Mouse (Mus musculus): Measurements from ENCODE around the gene Gm20518. TPM values are rescaled to one million over a fixed set of nuclear protein-coding genes. Genes with fewer than 3 reads are reported as not detected.
A peak's percentile ranks its signal among the peaks of the same experiment; 100 is the strongest.

Gm20518 gene
- polyA plus RNA-seq, 1 experiment from 2014 or later = 0.15 TPM

DNA sequence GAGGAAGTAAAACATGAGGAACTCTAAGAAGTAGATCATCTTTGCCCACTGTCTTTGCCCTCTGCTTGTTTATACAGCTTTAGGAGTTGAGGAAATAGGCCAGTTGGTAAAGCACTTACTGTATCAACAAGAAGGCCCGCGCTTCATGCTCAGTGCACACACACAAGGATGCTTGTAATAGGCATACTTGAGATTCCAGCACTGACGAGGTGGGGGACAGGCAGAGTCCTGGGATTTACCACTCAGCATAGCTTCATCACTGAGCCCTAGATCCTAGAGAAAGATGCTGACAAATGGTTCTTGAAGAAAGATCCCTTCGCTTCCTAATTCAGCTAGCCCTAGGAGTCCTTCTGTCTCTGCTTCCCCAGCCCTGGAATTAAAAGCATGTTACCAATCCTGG lies 78.3 kb downstream of the Gm20518 start:
- Histone ChIP-seq H3K4me1 (replicated peaks; ENCODE audit: control insufficient read depth, insufficient read depth, low read length) (no peaks in the 10 kb centered on the region; the same call in 1 of the 2 replicates), H3K9ac (ENCODE audit: low read depth, low read length) (no peak overlapping the region), H3K36me3 (ENCODE audit: control insufficient read depth, insufficient read depth, low read length) (no peaks in the 10 kb centered on the region), H3K27me3 (ENCODE audit: control insufficient read depth, insufficient read depth, low read length) (peaks cover 23% of the 10 kb centered on the region), H3K9me3 (ENCODE audit: control insufficient read depth, low read length) (no peaks in the 10 kb centered on the region), H3K4me2 (replicated peaks; ENCODE audit: low read depth, low read length) (no peak overlapping the region), H3K4me3 (ENCODE audit: low read depth, low read length) (no peak overlapping the region), H3K27ac (ENCODE audit: low read depth, low read length) (no peak overlapping the region)
- ATAC-seq (ENCODE audit: low FRiP score) (no peak), DNase-seq (ENCODE audit: low spot score) (no peak)
- 57% methylated on average over 4 of the region's 4 CpGs for WGBS

DNA sequence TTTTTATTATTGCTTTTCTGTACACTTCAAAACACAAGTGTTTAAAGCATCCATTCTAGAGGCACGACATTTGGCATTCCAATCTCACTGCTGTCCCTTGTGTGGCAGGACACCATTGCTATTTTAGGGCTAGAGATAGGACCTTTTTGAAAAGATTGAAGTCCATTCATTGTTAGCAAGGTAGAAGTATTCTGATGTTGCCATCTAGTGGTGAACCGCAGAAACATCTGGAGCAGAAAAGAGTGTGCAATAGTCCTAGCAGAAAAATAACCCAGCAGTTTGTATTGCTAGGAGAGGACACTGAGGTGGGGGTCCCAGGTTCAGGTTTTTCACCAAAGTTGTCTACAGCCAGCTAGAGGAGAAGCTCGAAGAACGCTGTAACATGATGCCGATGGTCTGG lies 79.4 kb downstream of the Gm20518 start:
- no peak overlapping the region for H3K4me2 ChIP-seq (replicated peaks; ENCODE audit: low read depth, low read length)
- DNase-seq (ENCODE audit: low spot score) = peak; percentile 65
- no peak overlapping the region for H3K4me3 ChIP-seq (ENCODE audit: low read depth, low read length)
- no peak overlapping the region for H3K27ac ChIP-seq (ENCODE audit: low read depth, low read length)
- peaks cover 4% of the 10 kb centered on the region for H3K4me1 ChIP-seq (replicated peaks; ENCODE audit: control insufficient read depth, insufficient read depth, low read length)
- H3K9me3 ChIP-seq (ENCODE audit: control insufficient read depth, low read length) = no peaks in the 10 kb centered on the region
- H3K36me3 ChIP-seq (ENCODE audit: control insufficient read depth, insufficient read depth, low read length) = no peaks in the 10 kb centered on the region
- H3K9ac ChIP-seq (ENCODE audit: low read depth, low read length) = no peak overlapping the region
- H3K27me3 ChIP-seq (ENCODE audit: control insufficient read depth, insufficient read depth, low read length) = peaks cover 29% of the 10 kb centered on the region
- 5% methylated on average over 5 of the region's 5 CpGs for WGBS
- no peak for ATAC-seq (ENCODE audit: low FRiP score)

DNA sequence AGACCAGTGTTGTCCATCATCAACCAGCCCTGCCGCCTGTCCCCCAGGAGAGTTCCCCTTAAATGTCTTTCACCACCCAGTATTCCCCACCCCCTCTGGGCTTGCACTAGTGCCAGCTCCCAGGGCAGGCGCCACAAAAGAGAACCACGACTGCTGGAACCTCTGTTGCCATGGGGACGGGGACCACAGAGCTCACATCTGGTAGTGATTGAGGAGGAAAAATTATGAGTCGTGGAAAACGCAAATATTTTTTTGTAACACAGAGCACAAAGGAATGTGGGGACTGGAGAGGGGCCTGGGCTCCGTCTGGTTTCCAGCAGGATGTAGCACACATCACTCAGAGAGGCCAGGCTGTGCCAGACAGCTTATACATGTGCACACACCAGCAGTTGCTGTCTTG lies 81.8 kb downstream of the Gm20518 start:
- no peak overlapping the region for H3K4me2 ChIP-seq (replicated peaks; ENCODE audit: low read depth, low read length)
- H3K4me1 ChIP-seq (replicated peaks; ENCODE audit: control insufficient read depth, insufficient read depth, low read length) = peaks cover 10% of the 10 kb centered on the region
- no peaks in the 10 kb centered on the region for H3K36me3 ChIP-seq (ENCODE audit: control insufficient read depth, insufficient read depth, low read length)
- peak; percentile 57 for DNase-seq (ENCODE audit: low spot score)
- H3K27me3 ChIP-seq (ENCODE audit: control insufficient read depth, insufficient read depth, low read length) = peaks cover 40% of the 10 kb centered on the region
- H3K9ac ChIP-seq (ENCODE audit: low read depth, low read length) = no peak overlapping the region
- H3K4me3 ChIP-seq (ENCODE audit: low read depth, low read length) = no peak overlapping the region
- 0 out of 2 replicates have a peak overlapping the region, but pooled peaks have one; percentile 10 for H3K27ac ChIP-seq (ENCODE audit: low read depth, low read length)
- H3K9me3 ChIP-seq (ENCODE audit: control insufficient read depth, low read length) = no peaks in the 10 kb centered on the region
- WGBS = 22% methylated on average over 7 of the region's 7 CpGs
- ATAC-seq (ENCODE audit: low FRiP score) = no peak

DNA sequence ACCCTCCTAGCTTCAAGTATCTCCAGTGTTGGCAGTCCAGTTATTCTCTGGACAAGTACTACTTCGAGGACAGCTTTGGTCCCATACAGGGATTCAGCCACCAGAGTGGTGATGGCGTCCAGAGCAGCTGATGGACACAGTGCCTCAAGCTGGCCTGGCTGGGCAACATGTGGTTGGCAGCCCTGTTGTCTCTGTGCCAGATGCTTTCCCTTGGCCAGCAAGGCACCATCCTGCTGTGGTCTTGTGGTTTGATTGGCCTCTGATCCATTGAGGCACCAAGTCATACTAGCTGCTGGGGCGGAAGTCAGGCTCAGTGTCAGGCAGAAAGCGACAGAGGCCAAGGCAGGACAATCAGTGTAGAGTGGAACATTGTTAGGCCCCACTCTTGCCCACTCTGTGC lies 82.3 kb downstream of the Gm20518 start:
- DNase-seq (ENCODE audit: low spot score) (no peak), ATAC-seq (ENCODE audit: low FRiP score) (no peak)
- H3K27me3 ChIP-seq (ENCODE audit: control insufficient read depth, insufficient read depth, low read length) = peaks cover 44% of the 10 kb centered on the region
- no peaks in the 10 kb centered on the region for H3K9me3 ChIP-seq (ENCODE audit: control insufficient read depth, low read length)
- H3K9ac ChIP-seq (ENCODE audit: low read depth, low read length) = no peak overlapping the region
- no peak overlapping the region for H3K27ac ChIP-seq (ENCODE audit: low read depth, low read length)
- 69% methylated on average over 4 of the region's 4 CpGs for WGBS
- H3K36me3 ChIP-seq (ENCODE audit: control insufficient read depth, insufficient read depth, low read length) = no peaks in the 10 kb centered on the region
- H3K4me1 ChIP-seq (replicated peaks; ENCODE audit: control insufficient read depth, insufficient read depth, low read length) = peaks cover 12% of the 10 kb centered on the region
- H3K4me2 ChIP-seq (replicated peaks; ENCODE audit: low read depth, low read length) = no peak overlapping the region
- H3K4me3 ChIP-seq (ENCODE audit: low read depth, low read length) = no peak overlapping the region

DNA sequence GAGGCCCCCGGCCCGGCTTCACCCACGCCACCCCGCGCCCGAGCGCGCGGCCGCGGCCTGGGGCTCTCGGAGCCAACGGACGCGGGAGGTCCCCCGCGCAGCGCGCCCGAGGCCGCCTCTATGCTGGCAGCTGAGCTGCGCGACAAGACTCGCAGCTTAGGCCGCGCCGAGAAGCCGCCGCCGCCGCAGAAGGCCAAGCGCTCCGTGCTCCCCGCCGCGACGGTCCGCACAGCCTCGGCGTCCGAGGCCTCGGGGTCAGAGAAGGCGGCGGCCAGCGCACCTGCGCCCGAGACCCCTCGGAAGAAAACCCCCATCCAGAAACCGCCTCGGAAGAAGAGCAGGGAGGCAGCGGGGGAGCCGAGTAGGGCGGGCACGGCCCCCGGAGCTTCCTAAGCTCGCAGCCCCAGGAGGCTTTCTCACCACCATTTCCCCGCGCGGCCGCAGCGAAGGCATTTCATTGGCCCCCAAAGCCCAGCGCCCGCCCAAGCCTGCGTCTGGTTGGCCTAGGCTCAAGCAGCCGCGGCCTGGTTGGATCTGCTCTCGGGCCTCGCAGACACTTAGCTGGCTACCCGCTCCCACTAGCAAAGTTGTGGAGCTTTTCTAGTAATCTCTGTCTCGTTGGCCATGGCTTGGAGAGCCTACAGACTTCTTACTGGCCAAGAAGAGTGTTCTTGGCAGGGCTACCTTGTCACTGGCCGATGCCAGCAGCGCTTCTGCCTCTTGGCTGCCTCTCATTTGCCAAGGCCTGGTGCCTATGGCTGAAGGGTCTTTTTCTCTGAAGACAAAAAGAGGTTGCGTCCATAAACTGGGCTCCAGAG lies 84.1 kb downstream of the Gm20518 start:
- Histone ChIP-seq H3K36me3 (ENCODE audit: control insufficient read depth, insufficient read depth, low read length) (no peaks in the 10 kb centered on the region), H3K27ac (ENCODE audit: low read depth, low read length) (peak overlapping the region; percentile 51), H3K9ac (ENCODE audit: low read depth, low read length) (peak overlapping the region; percentile 81), H3K4me2 (replicated peaks; ENCODE audit: low read depth, low read length) (peak overlapping the region; percentile 99), H3K27me3 (ENCODE audit: control insufficient read depth, insufficient read depth, low read length) (peaks cover 58% of the 10 kb centered on the region), H3K9me3 (ENCODE audit: control insufficient read depth, low read length) (no peaks in the 10 kb centered on the region), H3K4me3 (ENCODE audit: low read depth, low read length) (peak overlapping the region; percentile 55), H3K4me1 (replicated peaks; ENCODE audit: control insufficient read depth, insufficient read depth, low read length) (peaks cover 21% of the 10 kb centered on the region)
- peak; percentile 93 for DNase-seq (ENCODE audit: low spot score)
- WGBS = 3% methylated on average over 72 of the region's 73 CpGs
- ATAC-seq (ENCODE audit: low FRiP score) = peak; percentile 84

DNA sequence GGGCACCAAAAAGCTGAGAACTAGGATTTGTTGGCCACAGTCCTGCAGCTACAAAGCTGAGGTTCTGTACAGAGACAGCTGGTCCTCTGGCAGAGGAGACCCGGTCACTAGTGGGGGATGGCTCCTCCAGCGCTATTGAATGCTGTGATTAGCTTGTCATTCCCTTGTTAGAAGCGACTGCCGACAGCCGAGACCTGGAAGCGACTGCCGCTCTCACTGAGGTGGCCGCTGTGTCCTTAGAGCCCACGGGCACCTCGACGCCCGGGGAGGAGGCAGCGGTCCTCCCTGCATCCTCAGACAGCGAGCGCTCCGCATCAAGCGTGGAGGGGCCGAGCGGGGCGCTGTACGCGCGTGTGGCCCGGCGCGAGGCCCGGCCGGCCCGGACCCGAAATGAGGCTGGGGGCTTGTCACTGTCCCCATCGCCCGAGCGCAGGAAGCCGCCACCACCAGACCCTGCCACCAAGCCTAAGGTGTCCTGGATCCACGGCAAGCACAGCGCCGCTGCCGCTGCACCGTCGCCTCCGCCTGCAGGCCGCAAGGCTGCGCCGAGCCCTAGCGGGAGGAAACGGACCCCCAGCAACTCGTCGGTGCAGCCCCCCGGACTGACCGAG lies 84.8 kb downstream of the Gm20518 start:
- peak; percentile 48 for ATAC-seq (ENCODE audit: low FRiP score)
- Histone ChIP-seq H3K4me3 (ENCODE audit: low read depth, low read length) (peak overlapping the region; percentile 55), H3K9me3 (ENCODE audit: control insufficient read depth, low read length) (no peaks in the 10 kb centered on the region), H3K4me1 (replicated peaks; ENCODE audit: control insufficient read depth, insufficient read depth, low read length) (peaks cover 21% of the 10 kb centered on the region), H3K36me3 (ENCODE audit: control insufficient read depth, insufficient read depth, low read length) (no peaks in the 10 kb centered on the region), H3K9ac (ENCODE audit: low read depth, low read length) (peak overlapping the region; percentile 81), H3K27ac (ENCODE audit: low read depth, low read length) (peak overlapping the region; percentile 51), H3K27me3 (ENCODE audit: control insufficient read depth, insufficient read depth, low read length) (peaks cover 66% of the 10 kb centered on the region), H3K4me2 (replicated peaks; ENCODE audit: low read depth, low read length) (peak overlapping the region; percentile 99)
- 4% methylated on average over 49 of the region's 50 CpGs for WGBS
- peak; percentile 70 for DNase-seq (ENCODE audit: low spot score)

DNA sequence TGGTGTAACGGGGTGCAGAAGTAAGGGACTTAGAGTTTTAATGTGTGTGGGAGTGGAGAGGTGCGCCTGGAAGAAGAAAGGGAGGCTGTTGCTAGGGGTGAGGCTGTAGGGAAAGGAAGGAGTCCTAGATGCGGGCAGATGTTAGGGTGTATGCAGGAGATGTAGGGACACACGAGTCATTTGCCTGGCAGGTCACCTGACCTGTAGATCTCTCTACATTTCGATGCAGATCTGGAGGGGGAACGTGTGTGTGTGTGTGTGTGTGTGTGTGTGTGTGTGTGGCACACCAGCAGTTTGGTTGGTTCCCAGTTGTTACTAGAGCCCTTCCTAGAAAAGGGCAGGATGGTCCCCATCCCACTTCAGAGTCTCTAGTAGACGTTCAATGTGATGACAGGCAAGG lies 86.5 kb downstream of the Gm20518 start:
- WGBS = 14% methylated on average over 6 of the region's 7 CpGs
- ATAC-seq (ENCODE audit: low FRiP score) (no peak), DNase-seq (ENCODE audit: low spot score) (peak; percentile 40)
- H3K27me3 ChIP-seq (ENCODE audit: control insufficient read depth, insufficient read depth, low read length) = peaks cover 77% of the 10 kb centered on the region
- no peaks in the 10 kb centered on the region for H3K9me3 ChIP-seq (ENCODE audit: control insufficient read depth, low read length)
- H3K4me3 ChIP-seq (ENCODE audit: low read depth, low read length) = no peak overlapping the region
- H3K4me2 ChIP-seq (replicated peaks; ENCODE audit: low read depth, low read length) = no peak overlapping the region; the same call in 1 of the 2 replicates
- H3K9ac ChIP-seq (ENCODE audit: low read depth, low read length) = no peak overlapping the region
- peaks cover 21% of the 10 kb centered on the region for H3K4me1 ChIP-seq (replicated peaks; ENCODE audit: control insufficient read depth, insufficient read depth, low read length)
- no peaks in the 10 kb centered on the region for H3K36me3 ChIP-seq (ENCODE audit: control insufficient read depth, insufficient read depth, low read length)
- H3K27ac ChIP-seq (ENCODE audit: low read depth, low read length) = no peak overlapping the region

DNA sequence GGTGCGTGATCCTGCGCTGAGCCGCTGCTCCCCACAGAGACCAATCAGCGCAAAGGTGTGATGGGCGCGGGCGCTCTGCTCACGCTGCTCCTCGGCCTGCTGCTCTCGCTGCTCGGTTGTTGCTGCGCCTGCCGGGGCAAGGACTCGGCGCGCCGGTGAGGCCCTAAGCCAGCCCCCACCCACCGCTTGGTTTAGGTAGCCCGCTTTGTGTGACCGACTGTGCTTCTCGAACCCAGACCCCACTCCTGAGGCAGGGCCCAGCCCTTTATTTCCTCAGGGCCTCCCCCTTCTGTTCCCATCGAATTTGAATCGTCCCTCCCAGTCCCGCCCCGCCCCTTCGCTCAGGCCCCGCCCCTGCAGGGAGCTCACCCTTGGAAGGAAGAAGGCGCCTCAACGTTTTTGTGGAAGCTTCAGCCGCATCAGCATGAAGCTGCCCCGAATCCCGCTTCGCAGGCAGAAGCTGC lies 87.0 kb downstream of the Gm20518 start:
- Histone ChIP-seq H3K9me3 (ENCODE audit: control insufficient read depth, low read length) (no peaks in the 10 kb centered on the region), H3K4me3 (ENCODE audit: low read depth, low read length) (peak overlapping the region; percentile 30), H3K4me2 (replicated peaks; ENCODE audit: low read depth, low read length) (peak overlapping the region; percentile 43), H3K4me1 (replicated peaks; ENCODE audit: control insufficient read depth, insufficient read depth, low read length) (peaks cover 21% of the 10 kb centered on the region), H3K9ac (ENCODE audit: low read depth, low read length) (no peak overlapping the region), H3K36me3 (ENCODE audit: control insufficient read depth, insufficient read depth, low read length) (no peaks in the 10 kb centered on the region), H3K27me3 (ENCODE audit: control insufficient read depth, insufficient read depth, low read length) (peaks cover 81% of the 10 kb centered on the region), H3K27ac (ENCODE audit: low read depth, low read length) (no peak overlapping the region)
- ATAC-seq (ENCODE audit: low FRiP score) (peak; percentile 15; the same call in 1 of the 2 replicates), DNase-seq (ENCODE audit: low spot score) (peak; percentile 68)
- WGBS = 4% methylated on average over 33 of the region's 33 CpGs

Measured in hindbrain, embryonic 11.5 days (tissue).